Mouse (Mus musculus) embryonic facial prominence, embryonic 12.5 days (tissue): ENCODE measurements around the gene Uba52. TPM values are rescaled to one million over a fixed set of nuclear protein-coding genes. Genes with fewer than 3 reads are reported as not detected.
A peak's percentile ranks its signal among the peaks of the same experiment; 100 is the strongest.

Experiments
- ATAC-seq: fragments of 200-750 bp; cut with Nextera tagmentation; 2 replicates; pipeline ENCODE4 v1.8.0; 2017; ENCODE audit not compliant: insufficient number of reproducible peaks, insufficient read depth, low FRiP score, low TSS enrichment
- H3K27ac ChIP-seq: fragments of 300-500 bp; sonication (generic); 2 replicates; pipeline ENCODE4 v1.5.1; 2016; ENCODE audit warnings: mild to moderate bottlenecking
- H3K27me3 ChIP-seq: fragments of 300-500 bp; sonication (generic); 2 replicates; pipeline ENCODE4 v1.6.1; 2016; ENCODE audit warnings: mild to moderate bottlenecking, moderate library complexity
- H3K36me3 ChIP-seq: fragments of 300-500 bp; sonication (generic); 2 replicates; pipeline ENCODE4 v1.6.1; 2016; ENCODE audit warnings: mild to moderate bottlenecking
- H3K4me1 ChIP-seq: fragments of 300-500 bp; sonication (generic); 2 replicates; pipeline ENCODE4 v1.6.1; 2016
- H3K4me2 ChIP-seq: fragments of 300-500 bp; sonication (generic); replicated peaks from 2 replicates; pipeline ENCODE4 v1.6.1; 2016; ENCODE audit warnings: mild to moderate bottlenecking, moderate library complexity
- H3K4me3 ChIP-seq: fragments of 300-500 bp; sonication (generic); 2 replicates; pipeline ENCODE4 v1.5.1; 2016; ENCODE audit warnings: mild to moderate bottlenecking
- H3K9ac ChIP-seq: fragments of 300-500 bp; sonication (generic); 2 replicates; pipeline ENCODE4 v1.6.1; 2016; ENCODE audit warnings: mild to moderate bottlenecking, moderate library complexity
- H3K9me3 ChIP-seq: fragments of 300-500 bp; sonication (generic); 2 replicates; pipeline ENCODE4 v1.6.1; 2016; ENCODE audit warnings: mild to moderate bottlenecking, moderate library complexity
- WGBS: fragments of 180-500 bp; shearing (Covaris S2); methylation state at CpG from one replicate; pipeline ENCODE4 v1.1.7; 2016; 5-methylcytosine and 5-hydroxymethylcytosine counted together
- polyA plus RNA-seq: library from polyadenylated mRNA; unstranded; fragments of >200 nt; fragmentation: Nextera tagmentation; extraction: Ambion mirVana; gene quantifications from 2 replicates; pipeline ENCODE4 v1.2.1, GENCODE M21; 2016

Uba52 gene
- 863 and 916 TPM in 2 replicates for polyA plus RNA-seq

DNA sequence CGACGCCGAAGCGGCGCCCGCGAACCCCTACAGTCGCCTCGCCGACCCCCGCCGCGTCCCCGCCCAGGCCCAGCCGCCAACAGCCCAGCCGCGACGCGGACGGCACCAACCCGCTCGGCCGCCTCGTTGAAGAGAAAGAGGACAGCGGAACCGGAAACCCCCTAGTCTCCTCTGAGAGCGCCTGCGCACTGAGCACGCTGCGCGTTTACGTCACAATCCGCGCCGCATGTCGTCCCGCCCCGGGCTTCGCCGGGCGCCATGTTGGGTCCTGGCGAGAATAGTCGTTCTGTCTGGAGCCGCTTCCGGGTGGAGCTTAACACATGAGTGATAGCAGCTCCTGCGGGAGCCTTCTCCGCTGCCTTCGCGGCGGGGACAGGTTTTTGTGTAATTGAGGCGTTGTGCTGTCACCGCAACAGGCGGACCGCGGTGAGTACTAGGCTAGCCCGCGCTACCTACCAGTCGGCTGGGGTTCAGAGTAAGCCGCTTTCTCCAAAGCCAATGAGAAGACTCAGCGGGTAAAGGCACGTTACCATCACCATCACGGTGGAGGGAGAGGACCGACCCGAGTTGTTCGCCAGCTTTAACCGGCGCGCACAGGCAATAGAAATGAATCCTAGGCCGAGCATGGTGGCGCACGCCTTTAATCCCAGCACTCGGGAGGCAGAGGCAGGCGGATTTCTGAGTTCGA lies at the start of gene Uba52:
TSS of gene Uba52 (minus strand) at position 574 of the 688 bp plus-strand sequence.
- Histone ChIP-seq H3K4me2 (peak within 1 kb of the TSS; percentile 95), H3K4me1 (peaks cover 18% of the 10 kb centered on the region), H3K9me3 (no peaks in the 10 kb centered on the region), H3K36me3 (peaks cover 42% of the 10 kb centered on the region), H3K27ac (peak within 1 kb of the TSS; percentile 97), H3K27me3 (no peaks in the 10 kb centered on the region), H3K9ac (peak within 1 kb of the TSS; percentile 98), H3K4me3 (peak within 1 kb of the TSS; percentile 99)
- peak; percentile 70 for ATAC-seq
- 2% methylated on average over 74 of the region's 74 CpGs for WGBS

- Histone ChIP-seq H3K4me1 (no peaks in the 10 kb centered on the region), H3K36me3 (no peaks in the 10 kb centered on the region), H3K9me3 (no peaks in the 10 kb centered on the region), H3K4me3 (no peak overlapping the region), H3K9ac (no peak overlapping the region), H3K27me3 (no peaks in the 10 kb centered on the region), H3K27ac (no peak overlapping the region), H3K4me2 (no peak overlapping the region)
- WGBS: 94% methylated on average over 2 of the region's 2 CpGs
- no peak for ATAC-seq
Measured at GRCm38 (mm10) chr8:70560096-70560495, 49.5 kb upstream of the Uba52 start.

DNA sequence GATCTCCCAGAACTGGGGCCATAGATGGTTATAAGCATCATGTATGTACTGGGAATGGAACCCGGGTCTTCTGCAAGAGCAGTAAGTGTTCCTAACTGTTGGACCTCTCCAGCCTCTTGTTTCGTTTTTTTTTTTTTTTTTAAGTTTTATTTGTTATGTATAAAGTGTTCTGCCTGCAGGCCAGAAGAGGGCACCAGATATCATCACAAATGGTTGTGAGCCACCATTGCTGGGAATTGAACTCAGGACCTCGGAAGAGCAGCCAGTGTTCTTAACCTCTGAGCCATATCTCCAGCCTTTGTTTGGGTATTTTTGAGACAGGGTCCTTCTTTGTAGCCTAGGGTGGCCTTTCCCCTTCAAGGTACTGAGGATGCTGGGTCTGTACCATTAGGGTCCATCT lies 48.4 kb upstream of the Uba52 start:
- no peaks in the 10 kb centered on the region for H3K27me3 ChIP-seq
- no peak overlapping the region for H3K9ac ChIP-seq
- H3K36me3 ChIP-seq: no peaks in the 10 kb centered on the region; the same call in 1 of the 2 replicates
- no peaks in the 10 kb centered on the region for H3K9me3 ChIP-seq
- WGBS: 71% methylated on average over 3 of the region's 3 CpGs
- no peaks in the 10 kb centered on the region for H3K4me1 ChIP-seq
- no peak overlapping the region for H3K4me3 ChIP-seq
- no peak for ATAC-seq
- no peak overlapping the region for H3K4me2 ChIP-seq
- H3K27ac ChIP-seq: no peak overlapping the region

- Histone ChIP-seq H3K36me3 (no peaks in the 10 kb centered on the region; the same call in 1 of the 2 replicates), H3K4me1 (no peaks in the 10 kb centered on the region), H3K27ac (no peak overlapping the region), H3K4me2 (no peak overlapping the region), H3K4me3 (no peak overlapping the region), H3K9me3 (no peaks in the 10 kb centered on the region), H3K9ac (no peak overlapping the region), H3K27me3 (no peaks in the 10 kb centered on the region)
- WGBS: 79% methylated on average over 4 of the region's 4 CpGs
- no peak for ATAC-seq
Measured at GRCm38 (mm10) chr8:70558334-70558733, 47.7 kb upstream of the Uba52 start.

GRCm38 (mm10) chr8:70555079-70555747 lies 44.6 kb upstream of the Uba52 start:
- Histone ChIP-seq H3K9me3 (no peaks in the 10 kb centered on the region), H3K27me3 (no peaks in the 10 kb centered on the region), H3K9ac (no peak overlapping the region), H3K36me3 (no peaks in the 10 kb centered on the region; the same call in 1 of the 2 replicates), H3K4me3 (no peak overlapping the region), H3K4me1 (no peaks in the 10 kb centered on the region), H3K4me2 (no peak overlapping the region), H3K27ac (no peak overlapping the region)
- no peak for ATAC-seq
- 91% methylated on average over 4 of the region's 4 CpGs for WGBS

GRCm38 (mm10) chr8:70553740-70554139 lies 43.1 kb upstream of the Uba52 start:
- Histone ChIP-seq H3K4me1 (no peaks in the 10 kb centered on the region), H3K4me3 (no peak overlapping the region), H3K27me3 (no peaks in the 10 kb centered on the region), H3K9me3 (no peaks in the 10 kb centered on the region), H3K27ac (no peak overlapping the region), H3K9ac (no peak overlapping the region), H3K4me2 (no peak overlapping the region), H3K36me3 (peaks cover 3% of the 10 kb centered on the region; the same call in 1 of the 2 replicates)
- no peak for ATAC-seq

- Histone ChIP-seq H3K9ac (no peak overlapping the region), H3K4me1 (no peaks in the 10 kb centered on the region), H3K36me3 (peaks cover 3% of the 10 kb centered on the region; the same call in 1 of the 2 replicates), H3K4me3 (no peak overlapping the region), H3K27ac (no peak overlapping the region), H3K27me3 (no peaks in the 10 kb centered on the region), H3K4me2 (no peak overlapping the region), H3K9me3 (no peaks in the 10 kb centered on the region)
- WGBS: 83% methylated on average over 1 of the region's 1 CpGs
- ATAC-seq: no peak
Measured at GRCm38 (mm10) chr8:70552836-70553235, 42.2 kb upstream of the Uba52 start.

GRCm38 (mm10) chr8:70551558-70552161 lies 41.1 kb upstream of the Uba52 start:
- no peak overlapping the region for H3K9ac ChIP-seq
- ATAC-seq: no peak
- H3K4me2 ChIP-seq: no peak overlapping the region
- H3K36me3 ChIP-seq: peaks cover 3% of the 10 kb centered on the region; the same call in 1 of the 2 replicates
- no peaks in the 10 kb centered on the region for H3K9me3 ChIP-seq
- no peak overlapping the region for H3K4me3 ChIP-seq
- H3K27me3 ChIP-seq: no peaks in the 10 kb centered on the region
- 67% methylated on average over 3 of the region's 3 CpGs for WGBS
- no peak overlapping the region for H3K27ac ChIP-seq
- no peaks in the 10 kb centered on the region for H3K4me1 ChIP-seq

DNA sequence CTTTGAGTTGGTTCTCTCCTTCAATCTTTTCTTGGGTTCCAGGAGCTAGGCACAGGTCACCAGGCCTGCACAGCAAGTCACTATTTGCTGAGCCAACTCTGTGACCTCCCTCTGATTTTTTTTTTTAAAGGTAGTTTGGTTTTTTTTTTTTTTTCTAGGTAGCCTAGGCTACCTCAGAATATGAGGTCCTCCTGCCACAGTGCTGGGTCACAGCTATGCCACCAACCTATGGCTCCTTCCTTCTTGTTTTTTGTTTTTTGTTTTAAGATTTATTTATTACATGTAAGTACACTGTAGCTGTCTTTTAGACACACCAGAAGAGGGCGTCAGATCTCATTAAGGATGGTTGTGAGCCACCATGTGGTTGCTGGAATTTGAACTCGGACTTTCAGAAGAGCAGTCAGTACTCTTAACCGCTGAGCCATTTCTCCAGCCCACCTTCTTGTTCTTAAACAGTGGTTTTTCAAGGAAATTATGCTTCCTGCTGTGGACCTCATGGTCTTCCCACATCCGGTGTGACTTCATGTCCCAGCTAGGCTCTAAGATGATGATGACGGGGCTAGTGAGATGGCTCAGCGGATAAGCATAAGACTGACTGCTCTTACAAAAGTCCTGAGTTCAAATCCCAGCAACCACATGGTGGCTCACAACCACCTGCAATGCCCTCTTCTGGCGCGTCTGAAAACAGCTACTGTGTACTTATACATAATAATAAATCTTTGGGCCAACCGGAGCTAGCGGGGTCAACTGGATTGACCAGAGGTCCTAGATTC lies 39.0 kb upstream of the Uba52 start:
- ATAC-seq: no peak
- H3K4me1 ChIP-seq: no peaks in the 10 kb centered on the region
- H3K27ac ChIP-seq: no peak overlapping the region
- no peak overlapping the region for H3K4me3 ChIP-seq
- H3K4me2 ChIP-seq: no peak overlapping the region
- no peak overlapping the region for H3K9ac ChIP-seq
- H3K36me3 ChIP-seq: 0 out of 2 replicates have a peak, but pooled peaks cover 3% of the 10 kb centered on the region
- no peaks in the 10 kb centered on the region for H3K9me3 ChIP-seq
- no peaks in the 10 kb centered on the region for H3K27me3 ChIP-seq
- 95% methylated on average over 10 of the region's 10 CpGs for WGBS

DNA sequence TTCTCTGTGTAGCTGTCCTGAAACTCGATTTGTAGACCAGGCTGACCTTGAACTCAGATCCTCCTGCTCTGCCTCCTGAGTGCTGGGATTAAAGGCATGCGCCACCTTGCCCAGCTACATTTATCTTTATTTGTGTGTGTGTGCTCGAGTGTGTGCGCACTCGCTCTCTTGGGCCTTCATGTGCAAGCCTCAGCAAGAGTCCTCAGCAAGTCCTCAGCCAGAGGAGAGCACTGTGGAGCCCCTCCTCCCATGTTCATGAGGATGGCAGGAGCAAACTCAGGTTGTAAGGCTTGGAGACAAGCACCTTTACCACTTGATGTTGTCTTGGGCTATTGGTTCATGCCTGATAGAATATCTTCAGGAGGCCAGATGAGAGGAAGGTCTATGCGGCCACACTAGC lies 37.2 kb upstream of the Uba52 start:
- Histone ChIP-seq H3K9me3 (no peaks in the 10 kb centered on the region), H3K4me1 (no peaks in the 10 kb centered on the region), H3K36me3 (0 out of 2 replicates have a peak, but pooled peaks cover 3% of the 10 kb centered on the region), H3K27me3 (no peaks in the 10 kb centered on the region), H3K9ac (no peak overlapping the region), H3K27ac (no peak overlapping the region), H3K4me2 (no peak overlapping the region), H3K4me3 (no peak overlapping the region)
- ATAC-seq: no peak
- WGBS: 88% methylated on average over 6 of the region's 6 CpGs

DNA sequence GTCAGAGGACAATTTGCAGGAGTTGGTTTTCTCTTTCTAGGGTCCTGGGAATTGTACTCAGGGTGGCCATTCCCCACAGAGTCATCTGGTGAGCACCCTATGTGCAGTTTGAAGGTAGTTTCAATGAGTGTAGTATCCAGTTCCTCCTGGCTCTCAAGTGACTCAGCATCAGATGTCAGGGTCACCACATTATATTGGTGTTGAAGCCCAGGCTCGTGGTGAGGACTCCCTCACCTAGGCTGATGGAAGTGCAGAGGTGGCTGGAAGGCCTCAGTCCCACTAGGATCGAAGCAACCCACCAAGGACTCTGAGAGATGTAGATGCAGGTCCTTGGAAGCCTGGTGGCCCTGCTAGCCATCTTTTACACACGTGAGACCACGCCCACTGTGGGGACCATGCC lies 35.8 kb upstream of the Uba52 start:
- ATAC-seq: no peak
- Histone ChIP-seq H3K27me3 (no peaks in the 10 kb centered on the region), H3K4me2 (no peak overlapping the region), H3K4me3 (no peak overlapping the region), H3K9me3 (no peaks in the 10 kb centered on the region), H3K27ac (no peak overlapping the region), H3K4me1 (peaks cover 5% of the 10 kb centered on the region; the same call in 1 of the 2 replicates), H3K9ac (no peak overlapping the region), H3K36me3 (0 out of 2 replicates have a peak, but pooled peaks cover 3% of the 10 kb centered on the region)
- 82% methylated on average over 4 of the region's 4 CpGs for WGBS
